Mouse (Mus musculus) stomach, postnatal 0 days (tissue): ENCODE results near the gene Spata32. TPM values are rescaled to one million over a fixed set of nuclear protein-coding genes. Genes with fewer than 3 reads are reported as not detected.

Experiments
- ATAC-seq: fragments of 200-750 bp; cut with Nextera tagmentation; 2 replicates; pipeline ENCODE4 v1.8.0; 2017; ENCODE audit not compliant: low FRiP score, low TSS enrichment
- DNase-seq: peaks from one replicate; pipeline ENCODE4 v3.0.0-alpha.2; 2016; ENCODE audit warnings: low spot score
- H3K27ac ChIP-seq: fragments of 300-500 bp; sonication (generic); replicated peaks from 2 replicates; pipeline ENCODE4 v1.5.1; 2014; ENCODE audit warnings: mild to moderate bottlenecking, control low read depth
- H3K27me3 ChIP-seq: fragments of 300-500 bp; sonication (generic); 2 replicates; pipeline ENCODE4 v1.6.1; 2014; ENCODE audit warnings: low read length; ENCODE audit not compliant: control insufficient read depth, insufficient read depth
- H3K36me3 ChIP-seq: fragments of 300-500 bp; sonication (generic); 2 replicates; pipeline ENCODE4 v1.6.1; 2014; ENCODE audit warnings: low read length, mixed read lengths; ENCODE audit not compliant: control insufficient read depth, insufficient read depth
- H3K4me1 ChIP-seq: fragments of 300-500 bp; sonication (generic); replicated peaks from 2 replicates; pipeline ENCODE4 v1.6.1; 2014; ENCODE audit warnings: antibody characterized with exemption; ENCODE audit not compliant: control insufficient read depth, insufficient read depth
- H3K4me2 ChIP-seq: fragments of 300-500 bp; sonication (generic); replicated peaks from 2 replicates; pipeline ENCODE4 v1.6.1; 2014; ENCODE audit warnings: low read depth, mild to moderate bottlenecking, control low read depth, moderate library complexity
- H3K4me3 ChIP-seq: fragments of 300-500 bp; sonication (generic); 2 replicates; pipeline ENCODE4 v1.5.1; 2014; ENCODE audit warnings: low read depth, low read length, control low read depth
- H3K9ac ChIP-seq: fragments of 300-500 bp; sonication (generic); 2 replicates; pipeline ENCODE4 v1.6.1; 2014; ENCODE audit warnings: mild to moderate bottlenecking, low read length, control low read depth, mixed read lengths
- H3K9me3 ChIP-seq: fragments of 300-500 bp; sonication (generic); 2 replicates; pipeline ENCODE4 v1.6.1; 2016; ENCODE audit warnings: low read length; ENCODE audit not compliant: control insufficient read depth
- CTCF ChIP-seq: IDR thresholded peaks from 2 replicates; pipeline ENCODE4 v1.5.1; 2016; ENCODE audit warnings: antibody characterized with exemption, low read depth, mild to moderate bottlenecking, moderate library complexity
- EP300 ChIP-seq: optimal IDR thresholded peaks from 2 replicates; pipeline ENCODE3; 2016; ENCODE audit warnings: antibody characterized with exemption
- WGBS: fragments of 180-500 bp; shearing (Covaris S2); extraction: QIAGEN DNeasy Blood & Tissue Kit; methylation state at CpG from one replicate; pipeline ENCODE4 v1.1.7; 2014; 5-methylcytosine and 5-hydroxymethylcytosine counted together
- polyA plus RNA-seq: library from polyadenylated mRNA; unstranded; fragments of >200 nt; fragmentation: Nextera tagmentation; extraction: Ambion mirVana; gene quantifications from 2 replicates; pipeline ENCODE4 v1.2.1, GENCODE M21; 2015

The Spata32 gene
- polyA plus RNA-seq, 1 experiment from 2014 or later = not detected

DNA sequence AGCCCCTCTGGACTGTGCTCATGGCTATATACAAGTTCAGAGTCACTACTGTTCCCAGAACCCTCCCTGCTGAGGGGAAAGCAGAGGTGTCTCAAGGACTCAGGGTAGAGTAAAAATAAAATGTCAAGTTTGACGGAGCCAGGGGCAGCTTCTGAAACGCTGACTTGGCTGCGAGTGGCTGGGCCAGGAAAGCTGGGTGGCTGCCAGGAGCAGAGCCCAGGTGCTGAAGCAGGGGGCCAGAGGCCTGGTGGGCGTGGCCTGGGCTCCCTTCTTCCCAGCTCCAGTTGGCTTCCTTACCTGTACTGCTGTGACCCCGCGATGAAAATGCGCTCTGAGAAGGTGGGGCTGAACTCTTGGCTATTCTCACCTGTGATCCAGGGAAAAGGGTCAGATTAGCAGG, 22.5 kb upstream of the Spata32 start:
- Histone ChIP-seq H3K36me3 (peaks cover 26% of the 10 kb centered on the region), H3K4me3 (no peak overlapping the region), H3K4me1 (peaks cover 2% of the 10 kb centered on the region; the same call in 1 of the 2 replicates), H3K27ac (no peak overlapping the region), H3K27me3 (no peaks in the 10 kb centered on the region), H3K4me2 (no peak overlapping the region), H3K9me3 (no peaks in the 10 kb centered on the region), H3K9ac (no peak overlapping the region)
- DNase-seq (peak; percentile 82), ATAC-seq (peak; percentile 38)
- 28% methylated on average over 7 of the region's 7 CpGs for WGBS
- TF ChIP-seq CTCF (no peak), EP300 (no peak)

DNA sequence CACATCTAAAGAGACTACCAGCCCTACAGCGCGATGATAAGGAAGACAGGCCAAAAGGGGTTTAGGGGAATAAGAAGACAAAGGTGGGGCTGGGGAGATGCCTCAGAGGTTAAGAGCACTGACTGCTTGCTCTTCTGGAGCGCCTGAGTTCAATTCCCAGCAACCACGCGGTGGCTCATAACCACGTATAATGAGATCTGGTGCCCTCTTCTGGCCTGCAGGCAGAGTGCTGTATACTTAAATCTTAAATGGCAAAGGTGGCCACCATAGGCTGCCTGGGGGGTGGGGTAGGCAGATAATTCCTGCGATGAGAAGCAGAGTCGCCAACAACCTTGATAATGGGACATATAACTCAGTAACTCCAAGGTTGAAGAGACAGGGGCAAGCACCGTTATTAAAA, 19.5 kb upstream of the Spata32 start:
- 0 out of 2 replicates have a peak, but pooled peaks cover 2% of the 10 kb centered on the region for H3K4me1 ChIP-seq
- ATAC-seq (no peak), DNase-seq (no peak)
- H3K27me3 ChIP-seq = no peaks in the 10 kb centered on the region
- H3K9ac ChIP-seq = no peak overlapping the region
- H3K36me3 ChIP-seq = peaks cover 26% of the 10 kb centered on the region
- no peak overlapping the region for H3K27ac ChIP-seq
- 80% methylated on average over 9 of the region's 9 CpGs for WGBS
- TF ChIP-seq EP300 = no peak
- TF ChIP-seq CTCF = peak; percentile 47
- H3K9me3 ChIP-seq = no peaks in the 10 kb centered on the region
- no peak overlapping the region for H3K4me3 ChIP-seq
- no peak overlapping the region for H3K4me2 ChIP-seq

- peaks cover 26% of the 10 kb centered on the region for H3K36me3 ChIP-seq
- 0 out of 2 replicates have a peak, but pooled peaks cover 2% of the 10 kb centered on the region for H3K4me1 ChIP-seq
- no peaks in the 10 kb centered on the region for H3K9me3 ChIP-seq
- DNase-seq (no peak), ATAC-seq (no peak)
- TF ChIP-seq CTCF = no peak
- no peak for TF ChIP-seq EP300
- H3K4me2 ChIP-seq = no peak overlapping the region
- H3K27me3 ChIP-seq = no peaks in the 10 kb centered on the region
- no peak overlapping the region for H3K27ac ChIP-seq
- H3K4me3 ChIP-seq = no peak overlapping the region
- WGBS = 60% methylated on average over 10 of the region's 10 CpGs
- no peak overlapping the region for H3K9ac ChIP-seq
Measured at GRCm38 (mm10) chr11:103236903-103237302, 18.7 kb upstream of the Spata32 start.

DNA sequence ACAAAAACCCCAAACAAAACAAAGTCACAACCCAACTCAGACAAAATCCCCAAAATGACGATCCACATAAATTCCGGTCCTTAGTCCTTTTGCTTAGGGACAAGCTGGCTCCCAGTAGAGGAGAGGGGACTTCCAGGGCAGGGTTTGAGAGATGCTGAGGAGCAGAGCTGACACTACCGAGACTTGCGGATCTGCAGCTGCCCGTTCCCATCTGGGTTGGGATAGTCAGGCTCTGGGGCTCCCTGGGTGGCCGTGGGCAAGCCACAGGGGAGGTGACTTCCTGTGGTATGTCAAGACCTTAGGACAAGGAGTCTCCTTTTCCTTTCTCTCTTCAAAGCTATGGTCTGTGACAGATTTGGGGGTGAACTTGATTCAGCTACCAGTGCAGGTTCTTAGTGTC, 18.2 kb upstream of the Spata32 start:
- TF ChIP-seq CTCF = no peak
- TF ChIP-seq EP300 = no peak
- Histone ChIP-seq H3K4me2 (no peak overlapping the region), H3K9me3 (no peaks in the 10 kb centered on the region), H3K4me1 (0 out of 2 replicates have a peak, but pooled peaks cover 2% of the 10 kb centered on the region), H3K36me3 (peaks cover 26% of the 10 kb centered on the region), H3K27ac (no peak overlapping the region), H3K4me3 (no peak overlapping the region), H3K9ac (no peak overlapping the region), H3K27me3 (no peaks in the 10 kb centered on the region)
- ATAC-seq (no peak), DNase-seq (no peak)
- WGBS = 74% methylated on average over 6 of the region's 6 CpGs

- Histone ChIP-seq H3K4me3 (no peak overlapping the region), H3K27me3 (no peaks in the 10 kb centered on the region), H3K27ac (0 out of 2 replicates have a peak overlapping the region, but pooled peaks have one; percentile 35), H3K9ac (no peak overlapping the region), H3K36me3 (peaks cover 27% of the 10 kb centered on the region), H3K4me2 (no peak overlapping the region), H3K4me1 (0 out of 2 replicates have a peak, but pooled peaks cover 2% of the 10 kb centered on the region), H3K9me3 (no peaks in the 10 kb centered on the region)
- TF ChIP-seq CTCF (no peak), EP300 (no peak)
- DNase-seq (no peak), ATAC-seq (peak; percentile 37; the same call in 1 of the 2 replicates)
- WGBS = 39% methylated on average over 11 of the region's 11 CpGs
Measured at GRCm38 (mm10) chr11:103235702-103236101, 17.5 kb upstream of the Spata32 start.

DNA sequence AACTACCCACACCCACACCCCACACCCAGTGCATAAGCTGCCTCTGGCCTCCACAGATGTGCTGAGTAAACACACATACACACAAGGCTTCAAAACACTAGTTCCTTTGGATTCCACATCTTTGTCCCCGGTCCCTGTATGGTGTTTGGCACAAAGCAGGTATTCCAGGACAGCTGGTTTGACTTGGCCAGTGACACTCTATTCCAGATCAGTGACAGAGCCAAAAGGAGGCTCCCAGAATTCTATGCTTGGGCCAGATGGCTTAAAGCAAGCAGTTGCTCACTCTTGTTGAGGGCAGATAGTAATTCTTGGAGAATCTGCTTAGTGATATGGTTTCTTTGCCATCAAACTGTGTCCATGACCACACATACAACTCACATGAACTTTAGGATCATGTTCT, 16.2 kb upstream of the Spata32 start:
- Histone ChIP-seq H3K9ac (no peak overlapping the region), H3K9me3 (no peaks in the 10 kb centered on the region), H3K27me3 (no peaks in the 10 kb centered on the region), H3K4me1 (no peaks in the 10 kb centered on the region), H3K27ac (no peak overlapping the region), H3K36me3 (peaks cover 26% of the 10 kb centered on the region), H3K4me3 (no peak overlapping the region), H3K4me2 (no peak overlapping the region)
- DNase-seq (no peak), ATAC-seq (no peak)
- 47% methylated on average over 1 of the region's 1 CpGs for WGBS
- no peak for TF ChIP-seq CTCF
- no peak for TF ChIP-seq EP300
